Mouse (Mus musculus) neutrophil, adult 5-6 weeks (primary cell): Measurements from ENCODE around the gene Gm17577. TPM values are rescaled to one million over a fixed set of nuclear protein-coding genes. Genes with fewer than 3 reads are reported as not detected.
"Not testable (repeated sequence)": the region's sequence is repeated elsewhere in the genome, so short reads cannot be mapped to it uniquely, and the experiment has no call there.

Source experiments
- ATAC-seq: fragments of 151-379, 151-347 bp; 2 replicates; pipeline ENCODE4 v1.8.0; 2017; ENCODE audit warnings: mild to moderate bottlenecking, moderate TSS enrichment; ENCODE audit not compliant: insufficient number of reproducible peaks, poor library complexity, low FRiP score, severe bottlenecking; ENCODE audit errors: extremely low read depth
- total RNA-seq: library from RNA; stranded (forward); fragments of 200-1000 nt; gene quantifications from 2 replicates; pipeline ENCODE4 v1.2.3, GENCODE M21; 2017

The Gm17577 gene
- not detected in 2 replicates for total RNA-seq

DNA sequence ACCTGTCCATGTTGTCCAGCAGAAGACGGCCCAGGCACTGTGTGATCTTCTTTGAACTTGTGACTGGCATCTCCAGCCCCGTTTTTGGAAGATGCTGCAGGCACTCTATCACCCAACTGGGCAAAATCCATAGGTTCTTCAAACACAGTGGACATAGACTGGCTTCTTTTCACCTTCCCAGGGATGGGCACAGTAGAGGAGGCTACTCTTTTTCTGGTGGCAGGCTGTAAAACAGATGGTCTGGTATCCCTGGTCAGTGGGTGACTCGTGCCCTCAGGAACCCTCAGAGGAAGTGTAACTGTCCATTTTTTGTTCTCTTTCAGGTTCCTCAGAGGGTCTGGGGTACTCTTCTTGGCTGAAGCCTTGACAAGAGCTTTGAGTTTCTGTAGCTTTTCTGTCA is at the start of gene Gm17577:
Gm17577 (minus strand) TSS at position 101 of the 400 bp plus-strand sequence.
- ATAC-seq = not testable (repeated sequence)

DNA sequence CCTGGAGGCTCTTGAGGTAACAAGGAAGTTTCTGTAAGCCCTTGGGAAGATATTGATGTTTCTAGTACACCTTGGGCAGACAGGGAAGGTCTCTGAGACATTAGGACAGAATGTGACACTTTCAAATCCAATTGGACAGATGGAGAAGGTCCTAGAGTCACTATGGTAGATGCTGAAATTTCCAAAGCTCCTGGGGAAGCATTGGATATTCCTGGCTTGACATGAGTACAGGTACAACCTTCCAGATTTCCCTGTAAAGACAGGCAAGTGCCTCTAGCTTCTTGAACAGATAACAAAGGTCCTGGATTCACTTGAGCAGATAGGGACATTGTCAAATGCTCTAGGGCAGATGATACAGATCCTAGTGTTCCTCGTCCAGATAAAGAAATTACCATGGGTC is 24.3 kb downstream of the Gm17577 start, which contains the start of gene Srsx:
Srsx (minus strand) TSS at position 101 of the 400 bp plus-strand sequence.
- not testable (repeated sequence) for ATAC-seq

Other genes starting within 250 kb of the Gm17577 start
- not detected in 2 replicates for gene Gm17521, start 217.2 kb downstream of the Gm17577 start, total RNA-seq
- gene Cldn34c1, start 143.4 kb downstream of the Gm17577 start, total RNA-seq = 0.81 and 1.2 TPM in 2 replicates
- gene Srsx, start 24.4 kb downstream of the Gm17577 start, total RNA-seq = 0.35 TPM in 1 of 2 replicates, not detected in the other